Comparison of ENCODE assay signal across 8 mouse cellular contexts in the genomic region with DNA sequence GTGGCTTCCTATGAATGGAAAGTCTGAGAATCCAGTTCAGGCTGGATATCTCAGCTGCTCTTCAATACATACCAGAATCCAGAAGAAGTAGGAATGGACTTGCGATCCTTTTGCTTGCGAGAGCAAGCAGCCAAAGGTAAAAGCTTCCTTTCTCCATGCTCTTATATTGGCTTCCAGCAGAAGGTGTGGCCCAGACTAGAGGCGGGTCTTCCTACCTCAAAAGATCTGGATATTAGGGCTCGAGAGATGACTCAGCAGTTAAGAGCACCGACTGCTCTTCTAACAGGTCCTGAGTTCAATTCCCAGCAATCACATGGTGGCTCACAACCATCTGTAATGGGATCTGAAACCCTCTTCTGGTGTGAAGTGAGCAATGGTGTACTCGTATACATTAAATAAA. TPM values are rescaled to one million over a fixed set of nuclear protein-coding genes. Genes with fewer than 3 reads are reported as not detected.
DNase-seq lines count a peak whose midpoint lies in the region; ATAC-seq and TF ChIP-seq lines count a peak whose summit lies in the region.

A gene (minus strand): TSS at position 108 of the 400 bp plus-strand sequence.

- 85% methylated on average over 6 of the region's 6 CpGs for WGBS in kidney, embryonic 16.5 days
- WGBS in hindbrain, postnatal 0 days = 86% methylated on average over 6 of the region's 6 CpGs
- 66% methylated on average over 6 of the region's 6 CpGs for WGBS in liver, postnatal 0 days (ENCODE audit: insufficient replicate concordance)

- no peak for ATAC-seq in kidney, embryonic 16.5 days (ENCODE audit: low FRiP score, low TSS enrichment)
- ATAC-seq in hindbrain, postnatal 0 days = no peak
- no peak for ATAC-seq in liver, postnatal 0 days

- H3K4me3 ChIP-seq in kidney, embryonic 16.5 days (ENCODE audit: low read length) = no peak within 1 kb of the TSS
- H3K4me3 ChIP-seq in hindbrain, postnatal 0 days (ENCODE audit: low read length) = no peak within 1 kb of the TSS
- no peak within 1 kb of the TSS for H3K4me3 ChIP-seq in liver, postnatal 0 days (ENCODE audit: low read depth, low read length)

- no peaks in the 10 kb centered on the region for H3K9me3 ChIP-seq in kidney, embryonic 16.5 days (ENCODE audit: low read length)
- H3K9me3 ChIP-seq in hindbrain, postnatal 0 days (ENCODE audit: low read length) = no peaks in the 10 kb centered on the region
- H3K9me3 ChIP-seq in liver, postnatal 0 days (ENCODE audit: low read length) = no peaks in the 10 kb centered on the region

- H3K27ac ChIP-seq in kidney, embryonic 16.5 days (ENCODE audit: low read length) = no peak within 1 kb of the TSS
- no peak within 1 kb of the TSS for H3K27ac ChIP-seq in hindbrain, postnatal 0 days
- H3K27ac ChIP-seq in liver, postnatal 0 days (ENCODE audit: low read depth) = no peak within 1 kb of the TSS

- no peaks in the 10 kb centered on the region for H3K36me3 ChIP-seq in kidney, embryonic 16.5 days (ENCODE audit: insufficient read depth, low read length)
- H3K36me3 ChIP-seq in hindbrain, postnatal 0 days (ENCODE audit: insufficient read depth, low read length) = no peaks in the 10 kb centered on the region
- no peaks in the 10 kb centered on the region for H3K36me3 ChIP-seq in liver, postnatal 0 days (replicated peaks; ENCODE audit: insufficient read depth, low read length)

- H3K4me2 ChIP-seq in kidney, embryonic 16.5 days (replicated peaks; ENCODE audit: low read depth, low read length) = no peak within 1 kb of the TSS
- H3K4me2 ChIP-seq in hindbrain, postnatal 0 days (ENCODE audit: low read depth, low read length) = no peak within 1 kb of the TSS
- H3K4me2 ChIP-seq in liver, postnatal 0 days (ENCODE audit: low read depth, low read length) = no peak within 1 kb of the TSS

- H3K9ac ChIP-seq in kidney, embryonic 16.5 days (replicated peaks; ENCODE audit: low read length) = no peak within 1 kb of the TSS
- no peak within 1 kb of the TSS for H3K9ac ChIP-seq in hindbrain, postnatal 0 days (replicated peaks; ENCODE audit: low read length)
- H3K9ac ChIP-seq in liver, postnatal 0 days (replicated peaks) = no peak within 1 kb of the TSS

- no peak for TF ChIP-seq CTCF in hindbrain, postnatal 0 days (IDR thresholded peaks at IDR 0.05; ENCODE audit: low read depth)
- TF ChIP-seq CTCF in liver, postnatal 0 days (IDR thresholded peaks at IDR 0.05; ENCODE audit: low read depth) = no peak

- no peak for DNase-seq in kidney, adult 8-10 months
- no peak for DNase-seq in adrenal gland, postnatal 14 days
- no peak for DNase-seq in gastrocnemius, postnatal 10 days
- no peak for DNase-seq in hindbrain, postnatal 0 days (ENCODE audit: low spot score)
- DNase-seq in liver, postnatal 0 days = no peak
- no peak for DNase-seq in cerebellum, postnatal 14 days
- no peak for DNase-seq in frontal cortex, postnatal 14 days (ENCODE audit: low spot score in 2 of 2)

- H3K4me1 ChIP-seq in kidney, embryonic 16.5 days (ENCODE audit: insufficient read depth, low read length) = peaks cover 8% of the 10 kb centered on the region
- H3K4me1 ChIP-seq in hindbrain, postnatal 0 days (ENCODE audit: insufficient read depth, low read length) = no peaks in the 10 kb centered on the region
- H3K4me1 ChIP-seq in liver, postnatal 0 days (ENCODE audit: insufficient read depth) = peaks cover 9% of the 10 kb centered on the region

- no peak for TF ChIP-seq EP300 in liver, postnatal 0 days (IDR thresholded peaks at IDR 0.05; ENCODE audit: low read depth)

- no peaks in the 10 kb centered on the region for H3K27me3 ChIP-seq in kidney, embryonic 16.5 days (ENCODE audit: insufficient read depth, low read length)
- no peaks in the 10 kb centered on the region for H3K27me3 ChIP-seq in hindbrain, postnatal 0 days (ENCODE audit: insufficient read depth, low read length)
- H3K27me3 ChIP-seq in liver, postnatal 0 days (ENCODE audit: insufficient read depth, low read length) = no peaks in the 10 kb centered on the region

RNA-seq across cellular contexts. Expression of the gene that starts here (rescaled TPM):
- polyA plus RNA-seq in kidney, embryonic 16.5 days (2015; fragmentation: Nextera tagmentation; extraction: Ambion mirVana) = 151 and 171 TPM in 2 replicates
- 76.0 and 87.9 TPM in 2 replicates for total RNA-seq in adrenal gland, postnatal 14 days (2021)
- 10 to 100 TPM; 40.1 to 46.3 TPM for total RNA-seq in gastrocnemius, postnatal 10 days (2021)
- 100.0 and 127 TPM in 2 replicates for total RNA-seq in hindbrain, postnatal 0 days (2014; rRNA removed)
- polyA plus RNA-seq in hindbrain, postnatal 0 days (2015; fragmentation: Nextera tagmentation; extraction: Ambion mirVana) = 82.0 and 83.2 TPM in 2 replicates
- 34.4 and 38.6 TPM in 2 replicates for polyA plus RNA-seq in liver, postnatal 0 days (2015; fragmentation: Nextera tagmentation; extraction: Ambion mirVana)
